Mouse (Mus musculus) left cerebral cortex, postnatal 14 days (tissue): Measurements from ENCODE around the gene Sema4g. TPM values are rescaled to one million over a fixed set of nuclear protein-coding genes. Genes with fewer than 3 reads are reported as not detected.

Experiments
- DNase-seq, 2 experiments: peaks; one replicate each; pipeline ENCODE4 v3.0.0; 2021 to 2022; ENCODE audit warnings: low spot score in 2 of 2, mixed read lengths in 1 of 2
- intact Hi-C: fragments of 180-260 bp; cut with DNase I; formaldehyde crosslinking; loops from one replicate; pipeline ENCODE4 v1.15.1; 2025
- total RNA-seq, 2 experiments: library from RNA; stranded (reverse); gene quantifications; 2 replicates each; pipeline ENCODE4 v1.2.3; 2021

Gene Sema4g
- total RNA-seq, 2 experiments from 2014 or later: 36.2 to 37.5 TPM

GRCm38 (mm10) chr19:44997786-44998185 is 8.9 kb downstream of the Sema4g start:
- intact Hi-C loops: no loop called here
- no peak for DNase-seq

GRCm38 (mm10) chr19:44999647-45000046 is 10.7 kb downstream of the Sema4g start:
- DNase-seq: no peak
- intact Hi-C loops: no loop called here

- intact Hi-C loops: no loop called here
- DNase-seq: no peak
Observed at GRCm38 (mm10) chr19:45002301-45002700, 13.4 kb downstream of the Sema4g start.

GRCm38 (mm10) chr19:45003740-45004516 is 15.0 kb downstream of the Sema4g start:
- intact Hi-C loops: no loop called here
- DNase-seq: no peak

GRCm38 (mm10) chr19:45005444-45005843 is 16.5 kb downstream of the Sema4g start, which contains the start of gene Twnk:
TSS of gene Twnk (plus strand) at chr19:45005663.
- DNase-seq: no peak
- intact Hi-C loops: no loop called here

GRCm38 (mm10) chr19:45005957-45006712 is 17.2 kb downstream of the Sema4g start, which contains the start of gene Mrpl43:
TSS of gene Mrpl43 (minus strand) at chr19:45006442.
- intact Hi-C loops: no loop called here

GRCm38 (mm10) chr19:45007021-45007420 is 18.1 kb downstream of the Sema4g start:
- DNase-seq: no peak
- intact Hi-C loops: no loop called here

More at GRCm38 (mm10) chr19:45005957-45006712, 17.2 kb downstream of the Sema4g start, which contains the start of gene Mrpl43:
- DNase-seq: peak; percentile 97

GRCm38 (mm10) chr19:45007425-45008191 is 18.7 kb downstream of the Sema4g start:
- DNase-seq: no peak
- intact Hi-C loops: no loop called here

GRCm38 (mm10) chr19:45010646-45011045 is 21.7 kb downstream of the Sema4g start:
- no peak for DNase-seq
- intact Hi-C loops: loop anchor here (5.0 kb wide), 1 partner anchor 198 kb away; no protein-coding TSS in a partner anchor

- intact Hi-C loops: loop anchor here (2.0 to 5.0 kb wide), 2 partner anchors 19 to 200 kb away; no protein-coding TSS in a partner anchor
- no peak for DNase-seq
Observed at GRCm38 (mm10) chr19:45012219-45012618, 23.3 kb downstream of the Sema4g start.

- no peak for DNase-seq
- intact Hi-C loops: loop anchor here (2.0 to 5.0 kb wide), 2 partner anchors 18 to 200 kb away; no protein-coding TSS in a partner anchor
Observed at GRCm38 (mm10) chr19:45012636-45013035, 23.7 kb downstream of the Sema4g start.

GRCm38 (mm10) chr19:45013581-45014225 is 24.8 kb downstream of the Sema4g start:
- intact Hi-C loops: loop anchor here (2.0 to 5.0 kb wide), 2 partner anchors 17 to 201 kb away; no protein-coding TSS in a partner anchor
- DNase-seq: no peak

GRCm38 (mm10) chr19:45014335-45014971 is 25.6 kb downstream of the Sema4g start, which contains the start of gene Lzts2:
TSS of gene Lzts2 (plus strand) at chr19:45014414.
- intact Hi-C loops: loop anchor here (5.0 kb wide), 1 partner anchor 202 kb away; no protein-coding TSS in a partner anchor
- DNase-seq: no peak

- no peak for DNase-seq
- intact Hi-C loops: loop anchor here (5.0 kb wide), 1 partner anchor 203 kb away; no protein-coding TSS in a partner anchor
Observed at GRCm38 (mm10) chr19:45014981-45015402, 26.1 kb downstream of the Sema4g start.

- no peak for DNase-seq
- intact Hi-C loops: no loop called here
Observed at GRCm38 (mm10) chr19:45015518-45016281, 26.8 kb downstream of the Sema4g start.

- intact Hi-C loops: loop anchor here (1.0 kb wide), 1 partner anchor 31 kb away; the partner anchor contains the start of gene Sfxn3
- peak; percentile 63 to 85 for DNase-seq
Observed at GRCm38 (mm10) chr19:45016341-45017215, 27.7 kb downstream of the Sema4g start.
